Mouse (Mus musculus) megakaryocyte, adult 5-6 weeks (primary cell): ENCODE measurements around the gene Crlf1. TPM values are rescaled to one million over a fixed set of nuclear protein-coding genes. Genes with fewer than 3 reads are reported as not detected.

Experiments
- ATAC-seq: 2 replicates; pipeline ENCODE4 v1.8.0; 2016; ENCODE audit warnings: mild to moderate bottlenecking, inconsistent platforms; ENCODE audit not compliant: poor library complexity, severe bottlenecking
- total RNA-seq, 2 experiments: library from RNA; stranded (forward) in 1 of 2; stranded (reverse) in 1 of 2; fragments of 153-499, 151-499 nt in 1 of 2; fragments of 221-1000, 200-1000 nt in 1 of 2; gene quantifications; 2 replicates each; pipeline versions ENCODE4 v1.2.3 to v1.2.4; 2015 to 2017

Crlf1 gene
- total RNA-seq (2015), result not detected in 2 replicates
- not detected in 2 replicates for total RNA-seq (2017)

- no peak for ATAC-seq
Observed at GRCm38 (mm10) chr8:70492664-70493640, at the start of gene Crlf1. Gene Crlf1, plus strand, starts transcription at chr8:70493158.

GRCm38 (mm10) chr8:70443326-70443725 is 49.6 kb upstream of the Crlf1 start:
- ATAC-seq, result no peak

GRCm38 (mm10) chr8:70445988-70446387 is 47.0 kb upstream of the Crlf1 start:
- no peak for ATAC-seq

- ATAC-seq, result no peak
Observed at GRCm38 (mm10) chr8:70447639-70448420, 45.1 kb upstream of the Crlf1 start.

GRCm38 (mm10) chr8:70452196-70452966 is 40.6 kb upstream of the Crlf1 start:
- ATAC-seq, result no peak

- ATAC-seq, result no peak
Observed at GRCm38 (mm10) chr8:70453852-70454251, 39.1 kb upstream of the Crlf1 start.

GRCm38 (mm10) chr8:70456996-70457395 is 36.0 kb upstream of the Crlf1 start:
- no peak for ATAC-seq

- ATAC-seq, result no peak
Observed at GRCm38 (mm10) chr8:70457882-70458281, 35.1 kb upstream of the Crlf1 start.

- ATAC-seq, result no peak
Observed at GRCm38 (mm10) chr8:70458462-70458861, 34.5 kb upstream of the Crlf1 start.

- no peak for ATAC-seq
Observed at GRCm38 (mm10) chr8:70459636-70460035, 33.3 kb upstream of the Crlf1 start.

GRCm38 (mm10) chr8:70460199-70460598 is 32.8 kb upstream of the Crlf1 start:
- ATAC-seq, result no peak

- ATAC-seq, result no peak
Observed at GRCm38 (mm10) chr8:70460606-70461005, 32.4 kb upstream of the Crlf1 start.

GRCm38 (mm10) chr8:70461765-70462515 is 31.0 kb upstream of the Crlf1 start:
- no peak for ATAC-seq

GRCm38 (mm10) chr8:70462516-70462813 is 30.5 kb upstream of the Crlf1 start:
- no peak for ATAC-seq

- no peak for ATAC-seq
Observed at GRCm38 (mm10) chr8:70463306-70463705, 29.7 kb upstream of the Crlf1 start.

GRCm38 (mm10) chr8:70464162-70464561 is 28.8 kb upstream of the Crlf1 start:
- ATAC-seq, result no peak

GRCm38 (mm10) chr8:70465701-70466100 is 27.3 kb upstream of the Crlf1 start:
- no peak for ATAC-seq

- no peak for ATAC-seq
Observed at GRCm38 (mm10) chr8:70466305-70466704, 26.7 kb upstream of the Crlf1 start.

GRCm38 (mm10) chr8:70466771-70467170 is 26.2 kb upstream of the Crlf1 start:
- ATAC-seq, result no peak

- ATAC-seq, result no peak
Observed at GRCm38 (mm10) chr8:70467229-70467725, 25.7 kb upstream of the Crlf1 start.
